Mouse (Mus musculus): Measurements from ENCODE around the gene Ahnak2.

GRCm38 (mm10) chr12:112743168-112743975 lies 59.1 kb downstream of the Ahnak2 start:
- TF ChIP-seq POLR2A (IDR thresholded peaks at IDR 0.05; ENCODE audit: control insufficient read depth in 1 of 2, insufficient read depth in 1 of 2, low read depth in 1 of 2, low read length in 2 of 2, poor library complexity in 1 of 2) (peak in 1 of 2 experiments; percentile 82; a peak in 2 of 4 replicates), CTCF (IDR thresholded peaks at IDR 0.05 in 2 of 3, conservative IDR thresholded peaks at IDR 0.05 in 1 of 3; ENCODE audit: control insufficient read depth in 1 of 3, insufficient read depth in 1 of 3, low read depth in 2 of 3, low read length in 3 of 3, poor library complexity in 1 of 3, severe bottlenecking in 1 of 3) (peak in 2 of 3 experiments; percentile 99 to 100; a peak in 4 of 6 replicates), ZKSCAN1 (IDR thresholded peaks at IDR 0.05; ENCODE audit: low read depth, low read length) (0 out of 2 replicates have a peak, but pooled peaks have one; percentile 8), HCFC1 (IDR thresholded peaks at IDR 0.05; ENCODE audit: low read depth, low read length) (peak; percentile 71), ZC3H11A (IDR thresholded peaks at IDR 0.05; ENCODE audit: low read depth, low read length) (no peak), MAX (IDR thresholded peaks at IDR 0.05; ENCODE audit: low read length) (peak; percentile 100), BHLHE40 (IDR thresholded peaks at IDR 0.05; ENCODE audit: borderline replicate concordance, low read depth, low read length) (peak; percentile 93), NRF1 (IDR thresholded peaks at IDR 0.05; ENCODE audit: insufficient read depth, low read depth, low read length, poor library complexity, severe bottlenecking) (peak; percentile 33; the same call in 1 of the 2 replicates), MYC (IDR thresholded peaks at IDR 0.05; ENCODE audit: low read depth, low read length) (peak; percentile 96), EP300 (IDR thresholded peaks at IDR 0.05; ENCODE audit: low read depth in 1 of 2, low read length in 2 of 2) (peak; percentile 46 to 72; a peak in 3 of 4 replicates), GATA1 (IDR thresholded peaks at IDR 0.05; ENCODE audit: low read depth, low read length) (peak; percentile 92)

Data from MEL (cell line).